Mouse (Mus musculus): ENCODE data around the gene Tktl1. TPM values are rescaled to one million over a fixed set of nuclear protein-coding genes. Genes with fewer than 3 reads are reported as not detected.
A peak's percentile ranks its signal among the peaks of the same experiment; 100 is the strongest.

Gene Tktl1
- polyA plus RNA-seq, 1 experiment from 2014 or later = not detected

DNA sequence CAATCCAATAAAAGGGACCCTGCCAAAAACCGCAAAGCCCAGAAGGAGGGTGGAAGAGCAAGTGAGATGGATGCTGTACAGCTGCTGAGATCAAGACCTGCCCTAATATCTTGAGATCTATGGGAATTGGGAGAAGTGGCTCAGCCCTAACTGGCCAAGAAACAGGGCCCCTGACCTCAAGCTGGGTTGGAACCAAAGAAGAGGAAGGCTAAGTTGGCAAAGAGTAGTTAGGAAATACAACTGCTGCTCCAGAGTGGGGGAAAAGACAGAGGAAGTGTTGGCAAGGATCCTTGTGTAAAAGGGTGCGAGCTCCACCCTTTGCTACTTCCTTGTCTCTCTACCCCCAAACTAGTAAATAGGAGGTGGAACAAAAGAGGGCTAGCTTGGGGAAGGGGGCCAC is 66.3 kb downstream of the Tktl1 start:
- H3K36me3 ChIP-seq (ENCODE audit: control insufficient read depth, insufficient read depth, low read length) = peaks cover 42% of the 10 kb centered on the region
- H3K4me1 ChIP-seq (replicated peaks; ENCODE audit: control insufficient read depth, insufficient read depth, low read length) = no peaks in the 10 kb centered on the region; the same call in 1 of the 2 replicates
- no peaks in the 10 kb centered on the region for H3K27me3 ChIP-seq (ENCODE audit: control insufficient read depth, insufficient read depth, low read depth, low read length)
- peak; percentile 12 for ATAC-seq (ENCODE audit: low read depth)
- WGBS = 58% methylated on average over 2 of the region's 2 CpGs
- peak overlapping the region; percentile 57 for H3K4me2 ChIP-seq (ENCODE audit: low read depth, low read length)
- peak overlapping the region; percentile 67; the same call in 1 of the 2 replicates for H3K9ac ChIP-seq (ENCODE audit: low read length)
- no peaks in the 10 kb centered on the region for H3K9me3 ChIP-seq (ENCODE audit: control insufficient read depth, low read length)
- H3K27ac ChIP-seq (ENCODE audit: low read length) = no peak overlapping the region; the same call in 1 of the 2 replicates
- H3K4me3 ChIP-seq (ENCODE audit: low read length) = peak overlapping the region; percentile 68

DNA sequence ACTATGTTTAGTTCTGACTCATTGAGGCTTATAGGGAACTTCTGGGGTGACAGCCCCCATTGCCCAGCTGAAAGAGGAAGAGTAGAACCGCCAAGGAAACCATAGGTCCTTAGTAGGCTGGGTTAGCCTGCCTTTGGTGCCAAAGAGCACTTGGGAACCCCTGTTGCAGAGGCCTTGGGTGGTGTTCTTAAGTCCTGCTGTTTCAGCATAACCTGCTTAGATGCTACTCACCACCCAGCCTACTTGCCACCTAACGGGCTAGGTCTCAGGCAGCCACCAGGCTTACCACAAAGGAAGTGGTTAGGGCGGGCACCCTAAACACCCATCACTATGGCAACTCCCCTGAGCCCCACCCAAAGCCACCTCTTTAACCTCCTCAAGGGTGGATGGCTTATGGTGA is 66.7 kb downstream of the Tktl1 start:
- no peak for ATAC-seq (ENCODE audit: low read depth)
- Histone ChIP-seq H3K9ac (ENCODE audit: low read length) (peak overlapping the region; percentile 67), H3K4me3 (ENCODE audit: low read length) (peak overlapping the region; percentile 68), H3K27ac (ENCODE audit: low read length) (peak overlapping the region; percentile 86), H3K27me3 (ENCODE audit: control insufficient read depth, insufficient read depth, low read depth, low read length) (no peaks in the 10 kb centered on the region), H3K4me1 (replicated peaks; ENCODE audit: control insufficient read depth, insufficient read depth, low read length) (no peaks in the 10 kb centered on the region; the same call in 1 of the 2 replicates), H3K9me3 (ENCODE audit: control insufficient read depth, low read length) (no peaks in the 10 kb centered on the region), H3K36me3 (ENCODE audit: control insufficient read depth, insufficient read depth, low read length) (peaks cover 41% of the 10 kb centered on the region), H3K4me2 (ENCODE audit: low read depth, low read length) (peak overlapping the region; percentile 57)
- WGBS = 34% methylated on average over 3 of the region's 3 CpGs

DNA sequence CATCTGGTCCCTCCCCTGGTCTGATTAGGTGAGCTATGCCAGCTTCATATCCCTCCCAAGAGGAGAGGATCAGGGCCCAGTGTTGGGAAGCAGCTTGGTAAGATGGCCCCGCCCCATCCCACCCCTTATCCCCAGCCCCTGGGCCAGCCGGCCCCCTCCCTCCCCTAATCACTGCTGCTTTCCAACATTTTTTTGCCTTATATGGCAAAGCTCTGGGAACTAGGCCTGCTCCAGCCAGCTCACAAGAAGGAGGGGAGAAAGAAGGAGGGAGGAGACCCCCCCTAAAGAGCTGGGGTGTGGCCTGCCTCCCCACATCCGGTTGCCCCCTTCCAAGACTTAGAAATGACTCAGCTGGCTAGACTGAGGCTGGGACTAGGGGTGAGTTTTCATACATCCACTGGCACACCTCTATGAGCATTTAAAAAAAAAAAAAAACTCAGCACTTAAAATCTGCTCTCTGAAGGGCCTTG is 67.6 kb downstream of the Tktl1 start:
- Histone ChIP-seq H3K4me3 (ENCODE audit: low read length) (peak overlapping the region; percentile 68), H3K4me2 (ENCODE audit: low read depth, low read length) (peak overlapping the region; percentile 57), H3K36me3 (ENCODE audit: control insufficient read depth, insufficient read depth, low read length) (peaks cover 32% of the 10 kb centered on the region), H3K27me3 (ENCODE audit: control insufficient read depth, insufficient read depth, low read depth, low read length) (no peaks in the 10 kb centered on the region), H3K9me3 (ENCODE audit: control insufficient read depth, low read length) (no peaks in the 10 kb centered on the region), H3K4me1 (replicated peaks; ENCODE audit: control insufficient read depth, insufficient read depth, low read length) (no peaks in the 10 kb centered on the region; the same call in 1 of the 2 replicates), H3K9ac (ENCODE audit: low read length) (peak overlapping the region; percentile 78), H3K27ac (ENCODE audit: low read length) (peak overlapping the region; percentile 86)
- WGBS = 13% methylated on average over 3 of the region's 3 CpGs
- peak; percentile 58 for ATAC-seq (ENCODE audit: low read depth)

DNA sequence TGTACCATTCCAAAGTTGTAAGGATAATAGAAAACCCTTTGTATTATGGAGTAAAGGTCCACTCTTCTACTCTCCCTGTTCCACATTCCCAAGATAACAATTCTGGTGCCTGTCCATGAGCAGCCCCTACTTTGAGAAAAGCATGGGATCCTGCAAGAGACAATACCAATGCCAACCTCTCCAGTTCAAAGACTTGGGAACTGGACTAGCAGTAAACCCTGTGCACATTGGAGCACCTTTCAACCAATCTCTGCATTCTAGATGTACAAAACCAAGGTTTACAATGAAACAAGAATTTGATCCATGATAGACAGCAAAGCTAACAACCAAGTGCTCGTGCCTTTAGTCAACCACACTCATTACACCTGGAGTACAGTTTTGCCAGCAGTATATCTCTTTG is 68.0 kb downstream of the Tktl1 start:
- no peaks in the 10 kb centered on the region for H3K9me3 ChIP-seq (ENCODE audit: control insufficient read depth, low read length)
- peak overlapping the region; percentile 68 for H3K4me3 ChIP-seq (ENCODE audit: low read length)
- H3K27me3 ChIP-seq (ENCODE audit: control insufficient read depth, insufficient read depth, low read depth, low read length) = no peaks in the 10 kb centered on the region

DNA sequence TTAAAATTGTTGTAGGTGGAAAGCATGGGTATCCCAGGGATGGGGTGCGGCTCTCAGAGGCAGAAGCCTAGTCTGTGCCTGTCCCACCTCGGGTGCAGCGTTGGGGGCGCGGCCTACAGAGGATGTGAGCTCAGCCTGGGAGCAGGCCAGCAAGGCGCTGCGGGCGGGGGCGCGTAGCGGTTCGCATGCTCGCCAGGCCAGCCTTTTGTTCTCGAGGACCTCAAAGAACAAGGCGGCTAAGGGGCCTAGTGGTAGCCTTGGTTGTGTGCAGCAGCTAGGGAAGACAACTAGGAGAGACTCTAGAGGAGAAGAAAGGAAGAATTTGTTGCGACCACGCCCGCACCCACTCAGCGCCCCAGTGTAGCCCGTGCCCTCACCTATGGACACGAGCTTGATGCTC is 68.6 kb downstream of the Tktl1 start:
- ATAC-seq (ENCODE audit: low read depth) = peak; percentile 49
- peak overlapping the region; percentile 68 for H3K4me3 ChIP-seq (ENCODE audit: low read length)
- peak overlapping the region; percentile 86 for H3K27ac ChIP-seq (ENCODE audit: low read length)
- no peaks in the 10 kb centered on the region for H3K27me3 ChIP-seq (ENCODE audit: control insufficient read depth, insufficient read depth, low read depth, low read length)
- H3K4me1 ChIP-seq (replicated peaks; ENCODE audit: control insufficient read depth, insufficient read depth, low read length) = no peaks in the 10 kb centered on the region; the same call in 1 of the 2 replicates
- H3K9me3 ChIP-seq (ENCODE audit: control insufficient read depth, low read length) = no peaks in the 10 kb centered on the region
- peak overlapping the region; percentile 78 for H3K9ac ChIP-seq (ENCODE audit: low read length)
- H3K4me2 ChIP-seq (ENCODE audit: low read depth, low read length) = peak overlapping the region; percentile 57
- H3K36me3 ChIP-seq (ENCODE audit: control insufficient read depth, insufficient read depth, low read length) = peaks cover 22% of the 10 kb centered on the region
- 13% methylated on average over 21 of the region's 21 CpGs for WGBS

More for the DNA sequence above, 68.0 kb downstream of the Tktl1 start:
- no peak for ATAC-seq (ENCODE audit: low read depth)
- H3K36me3 ChIP-seq (ENCODE audit: control insufficient read depth, insufficient read depth, low read length) = peaks cover 28% of the 10 kb centered on the region
- H3K4me1 ChIP-seq (replicated peaks; ENCODE audit: control insufficient read depth, insufficient read depth, low read length) = no peaks in the 10 kb centered on the region; the same call in 1 of the 2 replicates
- WGBS = 37% methylated on average over 1 of the region's 1 CpGs
- peak overlapping the region; percentile 86 for H3K27ac ChIP-seq (ENCODE audit: low read length)
- H3K4me2 ChIP-seq (ENCODE audit: low read depth, low read length) = peak overlapping the region; percentile 57
- H3K9ac ChIP-seq (ENCODE audit: low read length) = peak overlapping the region; percentile 78

DNA sequence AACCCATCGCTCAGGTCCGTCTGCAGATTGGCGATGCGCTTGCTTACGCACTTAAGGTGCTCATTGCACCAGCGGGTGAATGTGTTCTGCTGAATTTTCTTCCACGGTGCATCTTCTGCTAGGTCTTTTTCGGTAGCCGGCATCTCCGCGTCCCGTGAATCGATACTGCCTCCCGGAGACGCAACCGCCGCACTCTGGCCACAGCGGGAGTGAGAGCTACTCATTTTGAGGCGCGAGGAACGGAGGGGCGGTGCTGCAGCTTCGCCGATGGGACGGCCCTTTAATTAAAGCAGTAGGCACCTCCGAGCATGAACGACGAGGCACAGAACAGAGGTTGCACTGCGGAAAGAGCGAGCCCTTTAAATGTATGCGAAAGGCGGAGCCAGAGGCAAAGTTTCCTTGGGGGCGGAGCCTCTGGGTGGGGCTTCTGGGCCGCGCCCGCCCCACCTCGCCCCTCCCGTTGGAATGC is 69.2 kb downstream of the Tktl1 start:
- H3K4me2 ChIP-seq (ENCODE audit: low read depth, low read length) = peak overlapping the region; percentile 57
- no peaks in the 10 kb centered on the region for H3K27me3 ChIP-seq (ENCODE audit: control insufficient read depth, insufficient read depth, low read depth, low read length)
- 16% methylated on average over 38 of the region's 38 CpGs for WGBS
- H3K4me1 ChIP-seq (replicated peaks; ENCODE audit: control insufficient read depth, insufficient read depth, low read length) = no peaks in the 10 kb centered on the region; the same call in 1 of the 2 replicates
- H3K27ac ChIP-seq (ENCODE audit: low read length) = peak overlapping the region; percentile 96
- H3K9me3 ChIP-seq (ENCODE audit: control insufficient read depth, low read length) = no peaks in the 10 kb centered on the region
- peak; percentile 86 for ATAC-seq (ENCODE audit: low read depth)
- peak overlapping the region; percentile 78 for H3K9ac ChIP-seq (ENCODE audit: low read length)
- H3K4me3 ChIP-seq (ENCODE audit: low read length) = peak overlapping the region; percentile 68
- H3K36me3 ChIP-seq (ENCODE audit: control insufficient read depth, insufficient read depth, low read length) = peaks cover 17% of the 10 kb centered on the region

DNA sequence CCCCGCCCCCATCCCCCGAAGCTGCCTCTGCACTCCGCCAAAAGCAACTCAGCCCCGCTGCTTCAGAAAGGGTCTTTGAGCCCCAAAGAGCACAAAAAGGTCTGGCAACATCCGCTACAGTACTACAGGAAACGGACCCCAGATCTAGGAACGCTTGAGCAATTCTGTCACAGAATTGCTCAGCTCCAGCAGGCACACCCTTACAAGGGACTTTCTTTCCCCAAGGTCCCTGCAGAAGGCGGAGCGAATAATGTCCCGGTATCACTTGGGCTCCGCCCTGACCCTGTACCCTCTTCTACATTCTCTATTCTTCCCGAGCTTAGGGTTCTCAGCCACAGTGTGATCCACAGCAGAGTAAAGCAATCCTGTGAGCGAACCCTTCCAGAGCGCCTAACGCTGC is 69.6 kb downstream of the Tktl1 start:
- H3K27ac ChIP-seq (ENCODE audit: low read length) = peak overlapping the region; percentile 96
- WGBS = 20% methylated on average over 12 of the region's 15 CpGs
- H3K27me3 ChIP-seq (ENCODE audit: control insufficient read depth, insufficient read depth, low read depth, low read length) = no peaks in the 10 kb centered on the region
- peak overlapping the region; percentile 67 for H3K9ac ChIP-seq (ENCODE audit: low read length)
- H3K4me3 ChIP-seq (ENCODE audit: low read length) = peak overlapping the region; percentile 68
- peak; percentile 34 for ATAC-seq (ENCODE audit: low read depth)
- H3K4me2 ChIP-seq (ENCODE audit: low read depth, low read length) = peak overlapping the region; percentile 51
- no peaks in the 10 kb centered on the region; the same call in 1 of the 2 replicates for H3K4me1 ChIP-seq (replicated peaks; ENCODE audit: control insufficient read depth, insufficient read depth, low read length)
- no peaks in the 10 kb centered on the region for H3K9me3 ChIP-seq (ENCODE audit: control insufficient read depth, low read length)
- peaks cover 12% of the 10 kb centered on the region for H3K36me3 ChIP-seq (ENCODE audit: control insufficient read depth, insufficient read depth, low read length)

DNA sequence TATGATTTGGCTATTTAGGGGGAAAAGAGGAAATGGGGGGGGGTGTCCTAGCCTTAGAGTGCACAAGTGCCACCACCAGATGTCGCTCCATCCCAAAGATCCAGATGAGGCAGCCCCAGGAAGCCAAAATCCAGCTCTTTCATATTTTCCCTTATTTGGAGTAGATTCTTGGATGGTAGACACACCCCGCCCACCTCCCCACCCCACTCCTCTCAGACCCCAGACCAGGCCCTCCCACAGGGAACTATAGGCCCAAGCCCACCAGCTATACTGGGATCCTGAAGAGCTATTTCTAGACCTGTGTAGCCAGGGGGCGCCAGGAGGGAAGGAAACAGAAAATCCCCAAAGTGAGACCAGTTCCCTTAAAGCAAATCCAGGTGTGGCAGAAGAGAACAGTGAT is 71.6 kb downstream of the Tktl1 start:
- peak overlapping the region; percentile 70 for H3K9ac ChIP-seq (ENCODE audit: low read length)
- ATAC-seq (ENCODE audit: low read depth) = peak; percentile 29
- 16% methylated on average over 3 of the region's 3 CpGs for WGBS
- H3K27me3 ChIP-seq (ENCODE audit: control insufficient read depth, insufficient read depth, low read depth, low read length) = no peaks in the 10 kb centered on the region
- peak overlapping the region; percentile 52 for H3K4me3 ChIP-seq (ENCODE audit: low read length)
- no peaks in the 10 kb centered on the region; the same call in 1 of the 2 replicates for H3K4me1 ChIP-seq (replicated peaks; ENCODE audit: control insufficient read depth, insufficient read depth, low read length)
- H3K36me3 ChIP-seq (ENCODE audit: control insufficient read depth, insufficient read depth, low read length) = no peaks in the 10 kb centered on the region
- peak overlapping the region; percentile 80 for H3K27ac ChIP-seq (ENCODE audit: low read length)
- peak overlapping the region; percentile 62 for H3K4me2 ChIP-seq (ENCODE audit: low read depth, low read length)
- no peaks in the 10 kb centered on the region for H3K9me3 ChIP-seq (ENCODE audit: control insufficient read depth, low read length)

DNA sequence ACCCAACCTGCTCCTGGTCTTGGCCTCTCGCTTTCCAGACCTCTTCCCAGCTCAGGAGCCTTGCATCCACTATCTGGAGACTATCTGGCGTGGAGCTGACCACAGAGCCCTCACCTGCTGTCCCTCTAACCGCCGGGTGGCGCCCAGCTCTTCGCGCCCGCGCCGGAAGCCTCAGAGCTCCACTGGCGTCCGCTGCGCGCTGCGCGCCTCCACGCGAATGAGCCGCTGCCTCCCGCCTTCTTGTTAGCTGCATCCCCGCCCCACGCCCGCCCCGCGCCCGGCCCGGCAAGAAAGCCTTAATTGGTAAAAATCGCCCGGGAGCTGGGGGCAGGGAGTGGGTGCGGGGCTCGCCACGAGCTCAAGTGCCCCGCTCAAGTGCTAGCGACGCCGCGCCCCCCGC is 72.6 kb downstream of the Tktl1 start, which contains the start of gene Flna:
Gene Flna (minus strand): TSS at position 206 of the 400 bp plus-strand sequence.
- 8% methylated on average over 36 of the region's 38 CpGs for WGBS
- H3K27me3 ChIP-seq (ENCODE audit: control insufficient read depth, insufficient read depth, low read depth, low read length) = no peaks in the 10 kb centered on the region
- H3K4me3 ChIP-seq (ENCODE audit: low read length) = peak within 1 kb of the TSS; percentile 52
- H3K9me3 ChIP-seq (ENCODE audit: control insufficient read depth, low read length) = no peaks in the 10 kb centered on the region
- ATAC-seq (ENCODE audit: low read depth) = 0 out of 2 replicates have a peak, but pooled peaks have one; percentile 0
- peak within 1 kb of the TSS; percentile 80 for H3K27ac ChIP-seq (ENCODE audit: low read length)
- peak within 1 kb of the TSS; percentile 62 for H3K4me2 ChIP-seq (ENCODE audit: low read depth, low read length)
- H3K4me1 ChIP-seq (replicated peaks; ENCODE audit: control insufficient read depth, insufficient read depth, low read length) = no peaks in the 10 kb centered on the region
- H3K9ac ChIP-seq (ENCODE audit: low read length) = peak within 1 kb of the TSS; percentile 70
- H3K36me3 ChIP-seq (ENCODE audit: control insufficient read depth, insufficient read depth, low read length) = no peaks in the 10 kb centered on the region

Data from lung, embryonic 16.5 days (tissue).